Mouse (Mus musculus): ENCODE results near the gene C130050O18Rik.

DNA sequence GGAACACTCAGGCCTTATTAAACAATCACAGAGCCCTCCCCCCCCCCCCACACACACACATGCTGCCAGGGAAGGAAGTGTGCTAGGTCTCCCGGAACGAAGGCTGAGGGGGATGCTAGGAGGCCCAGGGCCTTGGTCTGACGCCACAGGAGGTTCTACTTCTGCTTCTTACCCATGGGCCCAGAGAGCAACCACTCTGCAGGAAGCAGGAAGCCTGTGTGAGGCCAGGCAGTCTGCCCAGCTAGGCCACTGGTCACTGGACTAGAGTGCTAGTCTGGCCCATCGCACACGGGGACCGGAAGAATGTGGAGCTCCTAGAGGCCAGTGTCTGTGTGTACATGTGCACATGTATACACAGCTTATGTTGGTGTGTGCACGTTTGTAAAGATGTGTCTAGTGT lies 3.4 kb downstream of the C130050O18Rik start:
- TF ChIP-seq MEF2A (IDR thresholded peaks at IDR 0.05; ENCODE audit: extremely low read depth, insufficient replicate concordance, low read depth, low read length, poor library complexity, severe bottlenecking) (no peak), MYC (IDR thresholded peaks at IDR 0.05; ENCODE audit: low read depth, low read length) (no peak), USF2 (IDR thresholded peaks at IDR 0.05; ENCODE audit: borderline replicate concordance in 1 of 2, insufficient read depth in 1 of 2, low read depth in 1 of 2, low read length in 2 of 2) (no peak), CTCF (IDR thresholded peaks at IDR 0.05 in 2 of 3, conservative IDR thresholded peaks at IDR 0.05 in 1 of 3; ENCODE audit: control insufficient read depth in 1 of 3, insufficient read depth in 1 of 3, low read depth in 2 of 3, low read length in 3 of 3, poor library complexity in 1 of 3, severe bottlenecking in 1 of 3) (no peak), POLR2AphosphoS2 (IDR thresholded peaks at IDR 0.05; ENCODE audit: low read length) (no peak), POLR2A (IDR thresholded peaks at IDR 0.05; ENCODE audit: control insufficient read depth in 1 of 2, insufficient read depth in 1 of 2, low read depth in 1 of 2, low read length in 2 of 2, poor library complexity in 1 of 2) (no peak), MAX (IDR thresholded peaks at IDR 0.05; ENCODE audit: low read length) (no peak)
